Mouse (Mus musculus): Measurements from ENCODE around the gene Bsdc1. TPM values are rescaled to one million over a fixed set of nuclear protein-coding genes. Genes with fewer than 3 reads are reported as not detected.

The Bsdc1 gene
- polyA plus RNA-seq, 1 experiment, result 22.9 TPM

DNA sequence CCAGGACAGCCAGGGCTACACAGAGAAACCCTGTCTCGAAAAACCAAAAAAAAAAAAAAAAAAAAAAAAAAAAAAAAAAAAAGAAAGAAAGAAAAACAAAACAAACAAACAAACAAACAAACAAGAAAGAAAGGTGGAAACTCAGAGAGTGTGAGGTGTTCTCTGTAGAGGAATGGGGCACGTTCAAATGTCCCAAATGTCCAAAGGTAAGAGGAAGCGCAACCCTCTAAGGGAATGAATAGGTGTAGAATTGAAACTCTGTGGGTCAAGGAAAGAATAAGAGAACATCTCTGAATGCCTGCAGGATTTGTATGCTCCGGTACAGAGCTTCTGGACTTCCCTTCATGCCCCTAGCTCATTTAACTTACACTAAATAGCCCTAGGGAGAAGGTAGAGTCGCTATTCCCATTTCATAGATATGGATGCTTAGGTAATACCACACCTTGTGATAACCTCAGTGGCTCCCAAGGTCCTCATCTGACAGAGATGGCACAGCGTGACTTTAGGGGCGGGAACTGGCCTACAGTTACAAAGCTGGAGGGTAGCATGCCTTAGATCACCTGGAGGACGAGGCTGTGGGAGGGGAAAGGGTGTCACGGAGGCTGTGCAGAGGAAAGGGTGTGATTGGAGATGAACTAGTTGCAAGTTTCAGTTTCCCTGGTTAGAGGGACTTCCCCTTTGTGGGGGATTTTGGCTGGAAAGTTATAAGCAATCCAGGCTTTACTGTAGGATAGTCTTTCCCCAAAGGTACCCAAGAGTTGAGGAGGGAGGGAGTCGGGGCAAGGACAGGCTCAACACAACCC lies 46.3 kb downstream of the Bsdc1 start:
- Histone ChIP-seq H3K4me2 (ENCODE audit: low read depth) (no peak overlapping the region), H3K79me2 (ENCODE audit: control insufficient read depth, insufficient read depth) (no peaks in the 10 kb centered on the region), H3K4me3 (no peak overlapping the region), H3K27me3 (ENCODE audit: control insufficient read depth, insufficient read depth, insufficient read length) (no peaks in the 10 kb centered on the region), H3ac (ENCODE audit: control insufficient read depth, insufficient read length) (no peak overlapping the region), H3K36me3 (ENCODE audit: control insufficient read depth, insufficient read depth) (no peaks in the 10 kb centered on the region)
- TF ChIP-seq CEBPB (IDR thresholded peaks at IDR 0.05; ENCODE audit: insufficient read depth, poor library complexity, severe bottlenecking), result no peak
- TF ChIP-seq E2F4 (IDR thresholded peaks at IDR 0.05; ENCODE audit: insufficient read depth), result no peak
- TF ChIP-seq MYOD1 (IDR thresholded peaks at IDR 0.05; ENCODE audit: control insufficient read depth in 1 of 3, insufficient read length in 2 of 3, low read depth in 2 of 3), result no peak
- no peak for TF ChIP-seq USF1 (IDR thresholded peaks at IDR 0.05; ENCODE audit: low read depth)
- TF ChIP-seq TCF12 (IDR thresholded peaks at IDR 0.05; ENCODE audit: insufficient read depth, poor library complexity, severe bottlenecking), result no peak
- TF ChIP-seq POLR2AphosphoS2 (IDR thresholded peaks at IDR 0.05; ENCODE audit: insufficient read length, low read depth), result no peak
- TF ChIP-seq MAX (IDR thresholded peaks at IDR 0.05; ENCODE audit: low read depth), result no peak
- TF ChIP-seq MYOG (IDR thresholded peaks at IDR 0.05; ENCODE audit: control insufficient read depth in 1 of 3, insufficient read depth in 1 of 3, insufficient read length in 2 of 3, low read depth in 2 of 3), result no peak
- no peak for TF ChIP-seq POLR2A (IDR thresholded peaks at IDR 0.05; ENCODE audit: insufficient read length, low read depth)
- no peak for TF ChIP-seq SRF (IDR thresholded peaks at IDR 0.05; ENCODE audit: control insufficient read depth, insufficient read length, low read depth)
- no peak for TF ChIP-seq REST (IDR thresholded peaks at IDR 0.05; ENCODE audit: insufficient read depth, insufficient read length)
- TF ChIP-seq TCF3 (IDR thresholded peaks at IDR 0.05; ENCODE audit: insufficient read length, low read depth), result no peak

DNA sequence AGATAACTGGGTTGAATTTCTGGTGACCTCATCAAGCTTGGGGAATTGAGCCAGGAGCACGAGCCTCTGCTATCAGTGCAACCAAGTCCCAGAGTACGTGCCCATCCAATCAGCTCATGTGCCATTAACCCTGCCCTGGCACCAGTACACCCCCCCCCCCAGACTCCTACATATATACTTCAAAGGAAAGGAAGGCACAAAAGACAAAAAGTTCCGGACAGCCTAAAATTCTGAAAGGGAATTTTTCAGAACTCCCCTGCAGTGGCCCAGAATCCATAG lies 46.8 kb downstream of the Bsdc1 start:
- Histone ChIP-seq H3K27me3 (ENCODE audit: control insufficient read depth, insufficient read depth, insufficient read length) (no peaks in the 10 kb centered on the region), H3ac (ENCODE audit: control insufficient read depth, insufficient read length) (no peak overlapping the region), H3K4me2 (ENCODE audit: low read depth) (no peak overlapping the region), H3K4me3 (no peak overlapping the region), H3K79me2 (ENCODE audit: control insufficient read depth, insufficient read depth) (no peaks in the 10 kb centered on the region), H3K36me3 (ENCODE audit: control insufficient read depth, insufficient read depth) (no peaks in the 10 kb centered on the region)
- no peak for TF ChIP-seq MYOD1 (IDR thresholded peaks at IDR 0.05; ENCODE audit: control insufficient read depth in 1 of 3, insufficient read length in 2 of 3, low read depth in 2 of 3)
- no peak for TF ChIP-seq CEBPB (IDR thresholded peaks at IDR 0.05; ENCODE audit: insufficient read depth, poor library complexity, severe bottlenecking)
- no peak for TF ChIP-seq USF1 (IDR thresholded peaks at IDR 0.05; ENCODE audit: low read depth)

DNA sequence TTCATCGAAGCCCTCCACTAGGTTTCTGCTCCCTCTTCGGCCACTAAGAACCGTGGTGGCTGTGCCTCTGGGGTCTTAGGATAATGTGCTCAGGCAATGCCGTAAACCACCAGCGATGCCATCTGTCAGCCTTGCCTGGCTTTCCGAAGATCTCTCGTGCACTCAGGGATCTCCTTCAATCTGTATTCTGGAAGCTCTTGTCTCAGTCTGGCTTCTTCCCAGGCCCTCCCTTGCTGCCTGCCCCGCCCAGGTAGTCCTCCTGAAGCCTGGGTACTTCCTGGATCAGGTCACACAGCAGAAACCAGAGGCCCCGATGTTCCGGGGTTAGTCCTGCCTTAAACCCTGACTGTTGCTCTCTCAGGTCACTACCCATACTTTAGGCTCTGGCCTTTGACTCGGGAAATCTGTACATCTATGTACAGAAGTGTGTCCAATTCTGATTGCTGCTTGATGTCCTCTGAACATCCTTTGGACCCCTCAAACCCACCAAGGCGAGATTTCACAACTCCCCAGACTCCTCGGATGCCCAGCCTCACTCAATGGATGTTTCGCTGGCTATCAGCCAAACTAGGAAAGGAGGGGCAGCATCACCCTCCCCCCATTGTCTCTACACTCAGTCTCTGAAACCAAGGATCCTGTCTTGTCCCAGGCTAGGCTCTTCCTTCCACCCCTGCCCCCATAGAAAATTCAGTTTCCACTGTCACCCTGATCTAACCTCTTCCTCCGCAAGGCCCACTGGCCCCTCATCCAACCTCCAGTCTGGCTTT lies 47.6 kb downstream of the Bsdc1 start:
- no peak overlapping the region for H3K4me3 ChIP-seq
- H3ac ChIP-seq (ENCODE audit: control insufficient read depth, insufficient read length), result no peak overlapping the region
- H3K4me2 ChIP-seq (ENCODE audit: low read depth), result no peak overlapping the region
- no peaks in the 10 kb centered on the region for H3K36me3 ChIP-seq (ENCODE audit: control insufficient read depth, insufficient read depth)
- TF ChIP-seq USF1 (IDR thresholded peaks at IDR 0.05; ENCODE audit: low read depth) (no peak), TCF12 (IDR thresholded peaks at IDR 0.05; ENCODE audit: insufficient read depth, poor library complexity, severe bottlenecking) (no peak), MYOD1 (IDR thresholded peaks at IDR 0.05; ENCODE audit: control insufficient read depth in 1 of 3, insufficient read length in 2 of 3, low read depth in 2 of 3) (no peak), CEBPB (IDR thresholded peaks at IDR 0.05; ENCODE audit: insufficient read depth, poor library complexity, severe bottlenecking) (no peak), MAX (IDR thresholded peaks at IDR 0.05; ENCODE audit: low read depth) (no peak), REST (IDR thresholded peaks at IDR 0.05; ENCODE audit: insufficient read depth, insufficient read length) (no peak), POLR2A (IDR thresholded peaks at IDR 0.05; ENCODE audit: insufficient read length, low read depth) (no peak), TCF3 (IDR thresholded peaks at IDR 0.05; ENCODE audit: insufficient read length, low read depth) (no peak), POLR2AphosphoS2 (IDR thresholded peaks at IDR 0.05; ENCODE audit: insufficient read length, low read depth) (no peak), SRF (IDR thresholded peaks at IDR 0.05; ENCODE audit: control insufficient read depth, insufficient read length, low read depth) (no peak)
- no peaks in the 10 kb centered on the region for H3K27me3 ChIP-seq (ENCODE audit: control insufficient read depth, insufficient read depth, insufficient read length)
- no peaks in the 10 kb centered on the region for H3K79me2 ChIP-seq (ENCODE audit: control insufficient read depth, insufficient read depth)

DNA sequence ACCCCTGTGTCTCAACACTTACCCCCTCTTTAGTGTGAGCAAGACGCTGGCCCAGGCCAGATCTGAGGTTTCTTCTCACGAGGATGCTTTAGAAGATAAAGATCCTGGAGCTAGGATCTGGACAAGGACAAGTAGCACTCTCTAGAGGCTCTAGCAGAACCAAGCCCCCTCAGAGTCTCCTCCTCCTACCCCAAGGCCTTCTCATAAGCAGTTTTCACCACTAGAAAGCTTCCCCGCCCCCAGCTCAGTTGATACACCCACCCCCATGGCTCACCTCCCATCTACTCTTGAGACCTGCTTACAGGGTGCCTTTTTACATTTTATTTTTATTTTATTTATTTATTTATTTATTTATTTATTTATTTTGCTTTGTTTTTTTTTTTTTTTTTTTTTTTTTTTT lies 48.3 kb downstream of the Bsdc1 start:
- H3ac ChIP-seq (ENCODE audit: control insufficient read depth, insufficient read length), result no peak overlapping the region
- H3K36me3 ChIP-seq (ENCODE audit: control insufficient read depth, insufficient read depth), result no peaks in the 10 kb centered on the region
- H3K27me3 ChIP-seq (ENCODE audit: control insufficient read depth, insufficient read depth, insufficient read length), result no peaks in the 10 kb centered on the region

More for the DNA sequence above, 48.3 kb downstream of the Bsdc1 start:
- no peak overlapping the region for H3K4me3 ChIP-seq
- TF ChIP-seq POLR2A (IDR thresholded peaks at IDR 0.05; ENCODE audit: insufficient read length, low read depth) (no peak), MYOD1 (IDR thresholded peaks at IDR 0.05; ENCODE audit: control insufficient read depth in 1 of 3, insufficient read length in 2 of 3, low read depth in 2 of 3) (no peak), POLR2AphosphoS2 (IDR thresholded peaks at IDR 0.05; ENCODE audit: insufficient read length, low read depth) (no peak), USF1 (IDR thresholded peaks at IDR 0.05; ENCODE audit: low read depth) (no peak), REST (IDR thresholded peaks at IDR 0.05; ENCODE audit: insufficient read depth, insufficient read length) (no peak), MYOG (IDR thresholded peaks at IDR 0.05; ENCODE audit: control insufficient read depth in 1 of 3, insufficient read depth in 1 of 3, insufficient read length in 2 of 3, low read depth in 2 of 3) (no peak), SRF (IDR thresholded peaks at IDR 0.05; ENCODE audit: control insufficient read depth, insufficient read length, low read depth) (no peak), E2F4 (IDR thresholded peaks at IDR 0.05; ENCODE audit: insufficient read depth) (no peak), TCF12 (IDR thresholded peaks at IDR 0.05; ENCODE audit: insufficient read depth, poor library complexity, severe bottlenecking) (no peak), CEBPB (IDR thresholded peaks at IDR 0.05; ENCODE audit: insufficient read depth, poor library complexity, severe bottlenecking) (no peak), MAX (IDR thresholded peaks at IDR 0.05; ENCODE audit: low read depth) (no peak), TCF3 (IDR thresholded peaks at IDR 0.05; ENCODE audit: insufficient read length, low read depth) (no peak)
- no peak overlapping the region for H3K4me2 ChIP-seq (ENCODE audit: low read depth)
- no peaks in the 10 kb centered on the region for H3K79me2 ChIP-seq (ENCODE audit: control insufficient read depth, insufficient read depth)
